Mouse (Mus musculus): ENCODE data around the gene Pole4.

DNA sequence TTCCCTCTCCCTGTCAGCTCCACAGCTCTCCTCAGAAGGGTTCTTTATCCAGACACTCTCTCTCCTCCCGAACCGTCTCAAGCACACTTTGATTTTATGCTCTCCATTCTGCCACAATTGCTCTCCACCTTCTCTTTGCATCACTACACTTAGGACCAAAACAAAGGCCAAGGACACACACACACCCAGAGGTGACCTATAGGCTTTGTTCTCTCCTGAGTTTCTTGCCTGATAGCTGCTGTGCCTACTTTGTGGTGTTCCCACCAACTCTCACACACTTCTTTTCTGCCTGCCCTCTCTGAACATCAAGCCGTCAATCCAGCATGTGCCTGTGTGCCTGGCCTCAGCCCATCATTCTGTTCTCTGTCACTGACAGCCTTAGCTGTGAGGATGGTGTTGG is 2.6 kb upstream of the Pole4 start:
- TF ChIP-seq POLR2A (IDR thresholded peaks at IDR 0.05; ENCODE audit: insufficient read depth, low read depth, low read length) (no peak), CTCF (IDR thresholded peaks at IDR 0.05) (no peak), EP300 (IDR thresholded peaks at IDR 0.05; ENCODE audit: insufficient read depth, low read depth, low read length) (no peak)

Data from heart, adult 2 months (tissue).